Mouse (Mus musculus): ENCODE measurements around the gene Ms4a3. TPM values are rescaled to one million over a fixed set of nuclear protein-coding genes. Genes with fewer than 3 reads are reported as not detected.

Gene Ms4a3
- polyA plus RNA-seq, 1 experiment from 2014 or later = 0.10 TPM

- Histone ChIP-seq H3K4me3 (replicated peaks) (no peak overlapping the region), H3K4me1 (no peaks in the 10 kb centered on the region), H3K27ac (replicated peaks) (no peak overlapping the region), H3K9me3 (replicated peaks) (no peaks in the 10 kb centered on the region), H3K27me3 (replicated peaks) (no peaks in the 10 kb centered on the region), H3K36me3 (no peaks in the 10 kb centered on the region), H3K9ac (replicated peaks) (no peak overlapping the region), H3K4me2 (no peak overlapping the region)
- no peak for ATAC-seq (ENCODE audit: low FRiP score)
Measured at GRCm38 (mm10) chr19:11617983-11618382, 22.7 kb downstream of the Ms4a3 start.

- Histone ChIP-seq H3K36me3 (no peaks in the 10 kb centered on the region), H3K4me3 (replicated peaks) (no peak overlapping the region), H3K27ac (replicated peaks) (no peak overlapping the region), H3K4me1 (no peaks in the 10 kb centered on the region), H3K9me3 (replicated peaks) (no peaks in the 10 kb centered on the region), H3K9ac (replicated peaks) (no peak overlapping the region), H3K4me2 (no peak overlapping the region), H3K27me3 (replicated peaks) (no peaks in the 10 kb centered on the region)
- 68% methylated on average over 2 of the region's 2 CpGs for WGBS
- ATAC-seq (ENCODE audit: low FRiP score) = no peak
Measured at GRCm38 (mm10) chr19:11614805-11615204, 25.8 kb downstream of the Ms4a3 start.

GRCm38 (mm10) chr19:11613776-11614443 is 26.7 kb downstream of the Ms4a3 start:
- WGBS = 70% methylated on average over 8 of the region's 8 CpGs

GRCm38 (mm10) chr19:11613084-11613483 is 27.6 kb downstream of the Ms4a3 start:
- H3K27me3 ChIP-seq (replicated peaks) = no peaks in the 10 kb centered on the region
- H3K9me3 ChIP-seq (replicated peaks) = no peaks in the 10 kb centered on the region
- no peaks in the 10 kb centered on the region for H3K36me3 ChIP-seq
- H3K27ac ChIP-seq (replicated peaks) = no peak overlapping the region
- no peak overlapping the region for H3K9ac ChIP-seq (replicated peaks)
- WGBS = 95% methylated on average over 1 of the region's 1 CpGs
- no peak overlapping the region for H3K4me3 ChIP-seq (replicated peaks)
- no peak overlapping the region for H3K4me2 ChIP-seq
- H3K4me1 ChIP-seq = no peaks in the 10 kb centered on the region
- ATAC-seq (ENCODE audit: low FRiP score) = no peak

More at GRCm38 (mm10) chr19:11613776-11614443, 26.7 kb downstream of the Ms4a3 start:
- H3K4me2 ChIP-seq = no peak overlapping the region
- H3K9me3 ChIP-seq (replicated peaks) = no peaks in the 10 kb centered on the region
- H3K4me3 ChIP-seq (replicated peaks) = no peak overlapping the region
- no peak for ATAC-seq (ENCODE audit: low FRiP score)
- H3K4me1 ChIP-seq = no peaks in the 10 kb centered on the region
- no peaks in the 10 kb centered on the region for H3K36me3 ChIP-seq
- no peaks in the 10 kb centered on the region for H3K27me3 ChIP-seq (replicated peaks)
- H3K27ac ChIP-seq (replicated peaks) = no peak overlapping the region
- no peak overlapping the region for H3K9ac ChIP-seq (replicated peaks)

- WGBS = 64% methylated on average over 2 of the region's 2 CpGs
- Histone ChIP-seq H3K9ac (replicated peaks) (no peak overlapping the region), H3K4me3 (replicated peaks) (no peak overlapping the region), H3K36me3 (no peaks in the 10 kb centered on the region), H3K4me1 (no peaks in the 10 kb centered on the region), H3K4me2 (no peak overlapping the region), H3K27ac (replicated peaks) (no peak overlapping the region), H3K9me3 (replicated peaks) (no peaks in the 10 kb centered on the region), H3K27me3 (replicated peaks) (no peaks in the 10 kb centered on the region)
- ATAC-seq (ENCODE audit: low FRiP score) = no peak
Measured at GRCm38 (mm10) chr19:11612293-11612692, 28.4 kb downstream of the Ms4a3 start.

GRCm38 (mm10) chr19:11611541-11611945 is 29.1 kb downstream of the Ms4a3 start:
- H3K4me1 ChIP-seq = no peaks in the 10 kb centered on the region
- no peaks in the 10 kb centered on the region for H3K36me3 ChIP-seq
- H3K4me2 ChIP-seq = no peak overlapping the region
- no peaks in the 10 kb centered on the region for H3K9me3 ChIP-seq (replicated peaks)
- no peaks in the 10 kb centered on the region for H3K27me3 ChIP-seq (replicated peaks)
- ATAC-seq (ENCODE audit: low FRiP score) = peak; percentile 92
- WGBS = 30% methylated on average over 6 of the region's 6 CpGs
- no peak overlapping the region for H3K27ac ChIP-seq (replicated peaks)
- no peak overlapping the region for H3K9ac ChIP-seq (replicated peaks)
- no peak overlapping the region for H3K4me3 ChIP-seq (replicated peaks)

- no peaks in the 10 kb centered on the region for H3K36me3 ChIP-seq
- no peak overlapping the region for H3K9ac ChIP-seq (replicated peaks)
- H3K27ac ChIP-seq (replicated peaks) = no peak overlapping the region
- no peaks in the 10 kb centered on the region for H3K4me1 ChIP-seq
- no peaks in the 10 kb centered on the region for H3K27me3 ChIP-seq (replicated peaks)
- H3K4me3 ChIP-seq (replicated peaks) = no peak overlapping the region
- WGBS = 7% methylated on average over 1 of the region's 1 CpGs
- no peak for ATAC-seq (ENCODE audit: low FRiP score)
- no peaks in the 10 kb centered on the region for H3K9me3 ChIP-seq (replicated peaks)
- H3K4me2 ChIP-seq = no peak overlapping the region
Measured at GRCm38 (mm10) chr19:11608172-11608571, 32.5 kb downstream of the Ms4a3 start.

- Histone ChIP-seq H3K36me3 (no peaks in the 10 kb centered on the region), H3K9ac (replicated peaks) (no peak within 1 kb of the TSS), H3K4me1 (no peaks in the 10 kb centered on the region), H3K4me2 (no peak within 1 kb of the TSS), H3K27ac (replicated peaks) (no peak within 1 kb of the TSS), H3K9me3 (replicated peaks) (no peaks in the 10 kb centered on the region), H3K27me3 (replicated peaks) (no peaks in the 10 kb centered on the region), H3K4me3 (replicated peaks) (no peak within 1 kb of the TSS)
- WGBS = 95% methylated on average over 2 of the region's 2 CpGs
- no peak for ATAC-seq (ENCODE audit: low FRiP score)
Measured at GRCm38 (mm10) chr19:11604603-11605002, 36.0 kb downstream of the Ms4a3 start, which contains the start of gene Ms4a6d. TSS of gene Ms4a6d (minus strand) at chr19:11604849.

GRCm38 (mm10) chr19:11602026-11602425 is 38.6 kb downstream of the Ms4a3 start:
- Histone ChIP-seq H3K9me3 (replicated peaks) (no peaks in the 10 kb centered on the region), H3K4me2 (no peak overlapping the region), H3K27ac (replicated peaks) (no peak overlapping the region), H3K4me3 (replicated peaks) (no peak overlapping the region), H3K9ac (replicated peaks) (no peak overlapping the region), H3K4me1 (no peaks in the 10 kb centered on the region), H3K27me3 (replicated peaks) (no peaks in the 10 kb centered on the region), H3K36me3 (no peaks in the 10 kb centered on the region)
- ATAC-seq (ENCODE audit: low FRiP score) = no peak
- WGBS = 91% methylated on average over 2 of the region's 2 CpGs

GRCm38 (mm10) chr19:11601349-11601748 is 39.3 kb downstream of the Ms4a3 start:
- H3K27ac ChIP-seq (replicated peaks) = no peak overlapping the region
- ATAC-seq (ENCODE audit: low FRiP score) = no peak
- H3K4me3 ChIP-seq (replicated peaks) = no peak overlapping the region
- no peaks in the 10 kb centered on the region for H3K9me3 ChIP-seq (replicated peaks)
- no peaks in the 10 kb centered on the region for H3K27me3 ChIP-seq (replicated peaks)
- no peaks in the 10 kb centered on the region for H3K36me3 ChIP-seq
- no peak overlapping the region for H3K4me2 ChIP-seq
- H3K9ac ChIP-seq (replicated peaks) = no peak overlapping the region
- 91% methylated on average over 3 of the region's 3 CpGs for WGBS
- H3K4me1 ChIP-seq = no peaks in the 10 kb centered on the region

- no peak overlapping the region for H3K9ac ChIP-seq (replicated peaks)
- H3K27me3 ChIP-seq (replicated peaks) = no peaks in the 10 kb centered on the region
- H3K4me1 ChIP-seq = no peaks in the 10 kb centered on the region
- H3K36me3 ChIP-seq = no peaks in the 10 kb centered on the region
- no peaks in the 10 kb centered on the region for H3K9me3 ChIP-seq (replicated peaks)
- H3K4me3 ChIP-seq (replicated peaks) = no peak overlapping the region
- no peak for ATAC-seq (ENCODE audit: low FRiP score)
- no peak overlapping the region for H3K4me2 ChIP-seq
- 71% methylated on average over 2 of the region's 2 CpGs for WGBS
- no peak overlapping the region for H3K27ac ChIP-seq (replicated peaks)
Measured at GRCm38 (mm10) chr19:11589891-11590449, 50.7 kb downstream of the Ms4a3 start.

- H3K4me1 ChIP-seq = no peaks in the 10 kb centered on the region
- WGBS = 70% methylated on average over 4 of the region's 4 CpGs
Measured at GRCm38 (mm10) chr19:11589205-11589604, 51.4 kb downstream of the Ms4a3 start.

More at GRCm38 (mm10) chr19:11589205-11589604, 51.4 kb downstream of the Ms4a3 start:
- Histone ChIP-seq H3K27ac (replicated peaks) (no peak overlapping the region), H3K9ac (replicated peaks) (no peak overlapping the region), H3K36me3 (no peaks in the 10 kb centered on the region), H3K27me3 (replicated peaks) (no peaks in the 10 kb centered on the region), H3K9me3 (replicated peaks) (no peaks in the 10 kb centered on the region), H3K4me3 (replicated peaks) (no peak overlapping the region), H3K4me2 (no peak overlapping the region)
- ATAC-seq (ENCODE audit: low FRiP score) = no peak

Data from neural tube, embryonic 15.5 days (tissue).